Mouse (Mus musculus) forebrain, embryonic 14.5 days (tissue): ENCODE measurements around the gene Samsn1. TPM values are rescaled to one million over a fixed set of nuclear protein-coding genes. Genes with fewer than 3 reads are reported as not detected.
A peak's percentile ranks its signal among the peaks of the same experiment; 100 is the strongest.
"Not testable (repeated sequence)": the region's sequence is repeated elsewhere in the genome, so short reads cannot be mapped to it uniquely, and the experiment has no call there.

Source experiments
- ATAC-seq: fragments of 200-750 bp; cut with Nextera tagmentation; 2 replicates; pipeline ENCODE4 v1.8.0; 2017; ENCODE audit warnings: mild to moderate bottlenecking, moderate library complexity
- DNase-seq: peaks from one replicate; pipeline ENCODE4 v3.0.0-alpha.2; 2015; ENCODE audit warnings: low spot score
- H3K27ac ChIP-seq: fragments of 300-500 bp; sonication (generic); 2 replicates; pipeline ENCODE4 v1.5.1; 2014; ENCODE audit warnings: low read depth, mild to moderate bottlenecking, control low read depth, low read length, moderate library complexity
- H3K27me3 ChIP-seq: fragments of 300-500 bp; sonication (generic); replicated peaks from 2 replicates; pipeline ENCODE4 v1.6.1; 2014; ENCODE audit warnings: low read length, control low read depth, mixed read lengths; ENCODE audit not compliant: control insufficient read depth, insufficient read depth
- H3K36me3 ChIP-seq: fragments of 300-500 bp; sonication (generic); 2 replicates; pipeline ENCODE4 v1.6.1; 2014; ENCODE audit warnings: low read length, control low read depth; ENCODE audit not compliant: control insufficient read depth, insufficient read depth
- H3K4me1 ChIP-seq: fragments of 300-500 bp; sonication (generic); 2 replicates; pipeline ENCODE4 v1.6.1; 2014; ENCODE audit warnings: antibody characterized with exemption, low read length, control low read depth; ENCODE audit not compliant: control insufficient read depth, insufficient read depth
- H3K4me2 ChIP-seq: fragments of 300-500 bp; sonication (generic); 2 replicates; pipeline ENCODE4 v1.6.1; 2014; ENCODE audit warnings: mild to moderate bottlenecking, control low read depth, low read length
- H3K4me3 ChIP-seq: fragments of 300-500 bp; sonication (generic); 2 replicates; pipeline ENCODE4 v1.5.1; 2014; ENCODE audit warnings: low read depth, low read length, control low read depth
- H3K9ac ChIP-seq: fragments of 300-500 bp; sonication (generic); 2 replicates; pipeline ENCODE4 v1.6.1; 2014; ENCODE audit warnings: mild to moderate bottlenecking, low read length, control low read depth, moderate library complexity
- H3K9me3 ChIP-seq: fragments of 300-500 bp; sonication (generic); replicated peaks from 2 replicates; pipeline ENCODE4 v1.6.1; 2016; ENCODE audit warnings: low read length, control low read depth, mixed read lengths; ENCODE audit not compliant: control insufficient read depth
- WGBS: fragments of 180-500 bp; shearing (Covaris S2); extraction: QIAGEN DNeasy Blood & Tissue Kit; methylation state at CpG from one replicate; pipeline ENCODE4 v1.1.7; 2014; 5-methylcytosine and 5-hydroxymethylcytosine counted together
- polyA plus RNA-seq: library from polyadenylated mRNA; unstranded; fragments of >200 nt; fragmentation: Nextera tagmentation; extraction: Ambion mirVana; gene quantifications from 2 replicates; pipeline ENCODE4 v1.2.1, GENCODE M21; 2014

Gene Samsn1
- polyA plus RNA-seq, 1 experiment from 2014 or later = 1.4 TPM

- no peaks in the 10 kb centered on the region for H3K4me1 ChIP-seq
- no peak overlapping the region for H3K9ac ChIP-seq
- no peak overlapping the region for H3K27ac ChIP-seq
- ATAC-seq = no peak
- H3K27me3 ChIP-seq = no peaks in the 10 kb centered on the region
- DNase-seq = no peak
- no peaks in the 10 kb centered on the region for H3K36me3 ChIP-seq
- WGBS = 91% methylated on average over 6 of the region's 6 CpGs
- no peaks in the 10 kb centered on the region for H3K9me3 ChIP-seq
- no peak overlapping the region for H3K4me3 ChIP-seq
- H3K4me2 ChIP-seq = no peak overlapping the region
These were observed 173.0 kb downstream of the Samsn1 start for GRCm38 (mm10) chr16:75849039-75849438.

- Histone ChIP-seq H3K27ac (no peak overlapping the region), H3K4me2 (no peak overlapping the region), H3K9ac (no peak overlapping the region), H3K27me3 (no peaks in the 10 kb centered on the region), H3K9me3 (no peaks in the 10 kb centered on the region), H3K4me3 (no peak overlapping the region), H3K4me1 (no peaks in the 10 kb centered on the region), H3K36me3 (no peaks in the 10 kb centered on the region)
- DNase-seq = peak; percentile 64
- ATAC-seq = peak; percentile 65; the same call in 1 of the 2 replicates
- 58% methylated on average over 7 of the region's 7 CpGs for WGBS
These were observed 178.4 kb downstream of the Samsn1 start for GRCm38 (mm10) chr16:75843653-75844062.

- Histone ChIP-seq H3K36me3 (no peaks in the 10 kb centered on the region), H3K27me3 (no peaks in the 10 kb centered on the region), H3K9me3 (no peaks in the 10 kb centered on the region), H3K4me2 (no peak overlapping the region), H3K4me3 (no peak overlapping the region), H3K27ac (no peak overlapping the region), H3K4me1 (no peaks in the 10 kb centered on the region), H3K9ac (no peak overlapping the region)
- no peak for DNase-seq
- 97% methylated on average over 9 of the region's 9 CpGs for WGBS
- ATAC-seq = no peak
These were observed 179.1 kb downstream of the Samsn1 start for GRCm38 (mm10) chr16:75843031-75843430.

- Histone ChIP-seq H3K9ac (no peak overlapping the region), H3K27me3 (no peaks in the 10 kb centered on the region), H3K4me1 (no peaks in the 10 kb centered on the region), H3K36me3 (no peaks in the 10 kb centered on the region), H3K4me2 (no peak overlapping the region), H3K27ac (no peak overlapping the region), H3K4me3 (no peak overlapping the region), H3K9me3 (no peaks in the 10 kb centered on the region)
- DNase-seq (no peak), ATAC-seq (no peak)
- WGBS = 87% methylated on average over 9 of the region's 9 CpGs
These were observed 179.5 kb downstream of the Samsn1 start for GRCm38 (mm10) chr16:75842569-75842968.

- Histone ChIP-seq H3K36me3 (no peaks in the 10 kb centered on the region), H3K4me2 (no peak overlapping the region), H3K4me3 (no peak overlapping the region), H3K27ac (no peak overlapping the region), H3K9ac (no peak overlapping the region), H3K9me3 (no peaks in the 10 kb centered on the region), H3K4me1 (no peaks in the 10 kb centered on the region), H3K27me3 (no peaks in the 10 kb centered on the region)
- ATAC-seq (no peak), DNase-seq (no peak)
- 92% methylated on average over 5 of the region's 5 CpGs for WGBS
These were observed 184.2 kb downstream of the Samsn1 start for GRCm38 (mm10) chr16:75837728-75838451.

- Histone ChIP-seq H3K4me3 (no peak overlapping the region), H3K36me3 (no peaks in the 10 kb centered on the region), H3K9ac (no peak overlapping the region), H3K27ac (no peak overlapping the region), H3K27me3 (no peaks in the 10 kb centered on the region), H3K9me3 (no peaks in the 10 kb centered on the region), H3K4me1 (no peaks in the 10 kb centered on the region), H3K4me2 (no peak overlapping the region)
- no peak for DNase-seq
- no peak for ATAC-seq
- WGBS = 88% methylated on average over 4 of the region's 4 CpGs
These were observed 190.7 kb downstream of the Samsn1 start for GRCm38 (mm10) chr16:75831390-75831789.

GRCm38 (mm10) chr16:75826949-75827348, 195.1 kb downstream of the Samsn1 start:
- not testable (repeated sequence) for H3K36me3 ChIP-seq, H3K4me2 ChIP-seq, H3K4me1 ChIP-seq, H3K27me3 ChIP-seq, H3K27ac ChIP-seq, H3K9ac ChIP-seq, H3K9me3 ChIP-seq, ATAC-seq, DNase-seq, H3K4me3 ChIP-seq

GRCm38 (mm10) chr16:75826498-75826897, 195.6 kb downstream of the Samsn1 start:
- Histone ChIP-seq H3K9ac (no peak overlapping the region), H3K4me3 (no peak overlapping the region), H3K4me2 (no peak overlapping the region), H3K27me3 (no peaks in the 10 kb centered on the region), H3K9me3 (no peaks in the 10 kb centered on the region), H3K36me3 (no peaks in the 10 kb centered on the region), H3K4me1 (no peaks in the 10 kb centered on the region), H3K27ac (no peak overlapping the region)
- DNase-seq (no peak), ATAC-seq (no peak)

GRCm38 (mm10) chr16:75823226-75823625, 198.9 kb downstream of the Samsn1 start:
- no peaks in the 10 kb centered on the region for H3K27me3 ChIP-seq
- no peak overlapping the region for H3K9ac ChIP-seq
- H3K27ac ChIP-seq = no peak overlapping the region
- H3K4me3 ChIP-seq = no peak overlapping the region
- no peak overlapping the region for H3K4me2 ChIP-seq
- DNase-seq (peak; percentile 14), ATAC-seq (peak; percentile 57)
- no peaks in the 10 kb centered on the region for H3K9me3 ChIP-seq
- H3K36me3 ChIP-seq = no peaks in the 10 kb centered on the region
- 78% methylated on average over 6 of the region's 6 CpGs for WGBS
- H3K4me1 ChIP-seq = no peaks in the 10 kb centered on the region
